Mouse (Mus musculus) frontal cortex, postnatal 36 days (tissue): ENCODE results near the gene Fbxl2.
A peak's percentile ranks its signal among the peaks of the same experiment; 100 is the strongest.

Experiments
- DNase-seq, 2 experiments: peaks; one replicate each; pipeline ENCODE4 v3.0.0; 2022; ENCODE audit warnings: low spot score in 2 of 2

The Fbxl2 gene

GRCm38 (mm10) chr9:113973857-113974256, 72.1 kb downstream of the Fbxl2 start:
- DNase-seq, result no peak

GRCm38 (mm10) chr9:113971615-113972014, 74.4 kb downstream of the Fbxl2 start:
- no peak for DNase-seq

- no peak for DNase-seq
Measured at GRCm38 (mm10) chr9:113970041-113970440, 76.0 kb downstream of the Fbxl2 start.

GRCm38 (mm10) chr9:113969399-113969798, 76.6 kb downstream of the Fbxl2 start:
- no peak for DNase-seq

GRCm38 (mm10) chr9:113968967-113969366, 77.0 kb downstream of the Fbxl2 start:
- DNase-seq, result no peak

- no peak for DNase-seq
Measured at GRCm38 (mm10) chr9:113966838-113967237, 79.2 kb downstream of the Fbxl2 start.

GRCm38 (mm10) chr9:113964415-113964814, 81.6 kb downstream of the Fbxl2 start:
- no peak for DNase-seq

- no peak for DNase-seq
Measured at GRCm38 (mm10) chr9:113963718-113964117, 82.3 kb downstream of the Fbxl2 start.

- no peak for DNase-seq
Measured at GRCm38 (mm10) chr9:113957777-113958176, 88.2 kb downstream of the Fbxl2 start.

GRCm38 (mm10) chr9:113947216-113947615, 98.8 kb downstream of the Fbxl2 start:
- no peak for DNase-seq

- DNase-seq, result no peak
Measured at GRCm38 (mm10) chr9:113943372-113943771, 102.6 kb downstream of the Fbxl2 start.

GRCm38 (mm10) chr9:113941103-113941805, 104.7 kb downstream of the Fbxl2 start:
- no peak for DNase-seq

- DNase-seq, result peak; percentile 8 to 37
Measured at GRCm38 (mm10) chr9:113939063-113939850, 106.7 kb downstream of the Fbxl2 start.

GRCm38 (mm10) chr9:113935638-113936037, 110.4 kb downstream of the Fbxl2 start:
- no peak for DNase-seq

GRCm38 (mm10) chr9:113932501-113932900, 113.5 kb downstream of the Fbxl2 start:
- no peak for DNase-seq

- DNase-seq, result peak in 1 of 2 experiments; percentile 8
Measured at GRCm38 (mm10) chr9:113932100-113932470, 113.9 kb downstream of the Fbxl2 start.

- peak; percentile 11 to 17 for DNase-seq
Measured at GRCm38 (mm10) chr9:113931375-113932099, 114.5 kb downstream of the Fbxl2 start.

GRCm38 (mm10) chr9:113930534-113931374, 115.2 kb downstream of the Fbxl2 start, which contains the start of gene Ubp1:
TSS of gene Ubp1 (plus strand) at chr9:113930934.
- DNase-seq, result peak; percentile 96 to 98

- no peak for DNase-seq
Measured at GRCm38 (mm10) chr9:113929676-113930075, 116.3 kb downstream of the Fbxl2 start.

GRCm38 (mm10) chr9:113928591-113928990, 117.4 kb downstream of the Fbxl2 start:
- no peak for DNase-seq

GRCm38 (mm10) chr9:113924883-113925282, 121.1 kb downstream of the Fbxl2 start:
- DNase-seq, result no peak
